In genomic region chr16:31276539-31276938, GRCm38 (mm10) we compare ENCODE assay signal across 8 mouse cellular contexts. TPM values are rescaled to one million over a fixed set of nuclear protein-coding genes. Genes with fewer than 3 reads are reported as not detected.
DNase-seq lines count a peak whose midpoint lies in the region; ATAC-seq and TF ChIP-seq lines count a peak whose summit lies in the region.

No protein-coding gene starts in this region.

- no peak for TF ChIP-seq CTCF in forebrain, postnatal 0 days (IDR thresholded peaks at IDR 0.05; ENCODE audit: low read depth)
- no peak for TF ChIP-seq CTCF in liver, postnatal 0 days (IDR thresholded peaks at IDR 0.05; ENCODE audit: low read depth)
- no peak for TF ChIP-seq CTCF in stomach, postnatal 0 days (IDR thresholded peaks at IDR 0.05; ENCODE audit: low read depth)

- no peak for DNase-seq in forebrain, embryonic 10.5 days (ENCODE audit: extremely low spot score, low spot score)
- no peak for DNase-seq in forebrain, postnatal 0 days
- peak; percentile 76 for DNase-seq in adrenal gland, postnatal 25 days
- peak; percentile 83 for DNase-seq in gastrocnemius, postnatal 25 days
- peak; percentile 68 for DNase-seq in kidney, adult 18-20 months
- DNase-seq in liver, postnatal 0 days: peak; percentile 50
- peak; percentile 18 for DNase-seq in stomach, postnatal 0 days (ENCODE audit: low spot score)
- no peak for DNase-seq in embryo, embryonic 10 days (ENCODE audit: low spot score)

- H3K9ac ChIP-seq in forebrain, postnatal 0 days: no peak overlapping the region
- H3K9ac ChIP-seq in liver, postnatal 0 days (replicated peaks): no peak overlapping the region
- H3K9ac ChIP-seq in stomach, postnatal 0 days (ENCODE audit: low read length): 0 out of 2 replicates have a peak overlapping the region, but pooled peaks have one; percentile 23

- no peak for ATAC-seq in forebrain, postnatal 0 days
- ATAC-seq in liver, postnatal 0 days: no peak
- ATAC-seq in stomach, postnatal 0 days (ENCODE audit: low FRiP score, low TSS enrichment): no peak

- H3K36me3 ChIP-seq in forebrain, embryonic 10.5 days (replicated peaks): peaks cover 13% of the 10 kb centered on the region
- H3K36me3 ChIP-seq in forebrain, postnatal 0 days (ENCODE audit: insufficient read depth): no peaks in the 10 kb centered on the region
- H3K36me3 ChIP-seq in liver, postnatal 0 days (replicated peaks; ENCODE audit: insufficient read depth, low read length): 0 out of 2 replicates have a peak, but pooled peaks cover 3% of the 10 kb centered on the region
- H3K36me3 ChIP-seq in stomach, postnatal 0 days (ENCODE audit: control insufficient read depth, insufficient read depth, low read length): no peaks in the 10 kb centered on the region

- H3K4me3 ChIP-seq in forebrain, embryonic 10.5 days: no peak overlapping the region
- no peak overlapping the region for H3K4me3 ChIP-seq in forebrain, postnatal 0 days (ENCODE audit: low read depth, low read length)
- H3K4me3 ChIP-seq in liver, postnatal 0 days (ENCODE audit: low read depth, low read length): no peak overlapping the region
- no peak overlapping the region for H3K4me3 ChIP-seq in stomach, postnatal 0 days (ENCODE audit: low read depth, low read length)

- 0 out of 2 replicates have a peak overlapping the region, but pooled peaks have one; percentile 15 for H3K27ac ChIP-seq in forebrain, embryonic 10.5 days
- no peak overlapping the region for H3K27ac ChIP-seq in forebrain, postnatal 0 days (ENCODE audit: low read depth, low read length)
- H3K27ac ChIP-seq in liver, postnatal 0 days (ENCODE audit: low read depth): peak overlapping the region; percentile 52; the same call in 1 of the 2 replicates
- peak overlapping the region; percentile 85 for H3K27ac ChIP-seq in stomach, postnatal 0 days (replicated peaks)

- H3K4me2 ChIP-seq in forebrain, postnatal 0 days (ENCODE audit: low read depth): no peak overlapping the region
- H3K4me2 ChIP-seq in liver, postnatal 0 days (ENCODE audit: low read depth, low read length): no peak overlapping the region
- no peak overlapping the region for H3K4me2 ChIP-seq in stomach, postnatal 0 days (replicated peaks; ENCODE audit: low read depth)

- peak; percentile 65; the same call in 1 of the 2 replicates for TF ChIP-seq EP300 in liver, postnatal 0 days (IDR thresholded peaks at IDR 0.05; ENCODE audit: low read depth)
- no peak for TF ChIP-seq EP300 in stomach, postnatal 0 days (optimal IDR thresholded peaks at IDR 0.05)

- no peaks in the 10 kb centered on the region for H3K9me3 ChIP-seq in forebrain, embryonic 10.5 days
- H3K9me3 ChIP-seq in forebrain, postnatal 0 days (ENCODE audit: low read length): no peaks in the 10 kb centered on the region
- H3K9me3 ChIP-seq in liver, postnatal 0 days (ENCODE audit: low read length): no peaks in the 10 kb centered on the region
- no peaks in the 10 kb centered on the region for H3K9me3 ChIP-seq in stomach, postnatal 0 days (ENCODE audit: control insufficient read depth, low read length)

- H3K4me1 ChIP-seq in forebrain, embryonic 10.5 days: peaks cover 37% of the 10 kb centered on the region
- H3K4me1 ChIP-seq in forebrain, postnatal 0 days (ENCODE audit: insufficient read depth): peaks cover 22% of the 10 kb centered on the region
- H3K4me1 ChIP-seq in liver, postnatal 0 days (ENCODE audit: insufficient read depth): peaks cover 32% of the 10 kb centered on the region
- H3K4me1 ChIP-seq in stomach, postnatal 0 days (replicated peaks; ENCODE audit: control insufficient read depth, insufficient read depth): no peaks in the 10 kb centered on the region

- H3K27me3 ChIP-seq in forebrain, embryonic 10.5 days (ENCODE audit: poor library complexity, severe bottlenecking): peaks cover 4% of the 10 kb centered on the region; the same call in 1 of the 2 replicates
- H3K27me3 ChIP-seq in forebrain, postnatal 0 days (ENCODE audit: insufficient read depth, low read length): no peaks in the 10 kb centered on the region
- no peaks in the 10 kb centered on the region for H3K27me3 ChIP-seq in liver, postnatal 0 days (ENCODE audit: insufficient read depth, low read length)
- H3K27me3 ChIP-seq in stomach, postnatal 0 days (ENCODE audit: control insufficient read depth, insufficient read depth, low read length): no peaks in the 10 kb centered on the region

- WGBS in forebrain, embryonic 10.5 days: 73% methylated on average over 7 of the region's 7 CpGs
- WGBS in forebrain, postnatal 0 days: 56% methylated on average over 7 of the region's 7 CpGs
- WGBS in liver, postnatal 0 days (ENCODE audit: insufficient replicate concordance): 52% methylated on average over 7 of the region's 7 CpGs
- WGBS in stomach, postnatal 0 days: 45% methylated on average over 7 of the region's 7 CpGs

RNA-seq across cellular contexts. Expression of gene Ppp1r2, which starts 1.5 kb away (rescaled TPM):
- polyA plus RNA-seq in forebrain, embryonic 10.5 days (2016; fragmentation: Nextera tagmentation; extraction: Ambion mirVana): 91.3 and 91.7 TPM in 2 replicates
- 64.9 and 75.5 TPM in 2 replicates for total RNA-seq in forebrain, postnatal 0 days (2014; rRNA removed)
- 84.9 and 101 TPM in 2 replicates for polyA plus RNA-seq in forebrain, postnatal 0 days (2015; fragmentation: Nextera tagmentation; extraction: Ambion mirVana)
- 70.9 and 74.0 TPM in 2 replicates for total RNA-seq in adrenal gland, postnatal 25 days (2021)
- total RNA-seq in gastrocnemius, postnatal 25 days (2021): 10 to 100 TPM; 67.7 to 74.0 TPM
- 36.4 and 36.8 TPM in 2 replicates for polyA plus RNA-seq in liver, postnatal 0 days (2015; fragmentation: Nextera tagmentation; extraction: Ambion mirVana)
- 92.8 and 99.7 TPM in 2 replicates for polyA plus RNA-seq in stomach, postnatal 0 days (2015; fragmentation: Nextera tagmentation; extraction: Ambion mirVana)

RNA-seq across cellular contexts. Expression of gene Apod, which starts 38.1 kb away (rescaled TPM):
- polyA plus RNA-seq in forebrain, embryonic 10.5 days (2016; fragmentation: Nextera tagmentation; extraction: Ambion mirVana): 16.8 and 24.4 TPM in 2 replicates
- total RNA-seq in forebrain, postnatal 0 days (2014; rRNA removed): 81.9 and 84.2 TPM in 2 replicates
- polyA plus RNA-seq in forebrain, postnatal 0 days (2015; fragmentation: Nextera tagmentation; extraction: Ambion mirVana): 179 and 215 TPM in 2 replicates
- 3.3 and 7.6 TPM in 2 replicates for total RNA-seq in adrenal gland, postnatal 25 days (2021)
- 10 to 100 TPM; 22.1 to 22.6 TPM for total RNA-seq in gastrocnemius, postnatal 25 days (2021)
- polyA plus RNA-seq in liver, postnatal 0 days (2015; fragmentation: Nextera tagmentation; extraction: Ambion mirVana): 0.11 TPM in 2 replicates
- 1.0 TPM in 2 replicates for polyA plus RNA-seq in stomach, postnatal 0 days (2015; fragmentation: Nextera tagmentation; extraction: Ambion mirVana)

Comparison
In these comparisons a context has a peak if more than half of its experiments do, and no peak if none do; other contexts are left out.
1. DNase-seq: peak in adrenal gland, postnatal 25 days (single experiment), gastrocnemius, postnatal 25 days (single experiment), kidney, adult 18-20 months (single experiment), liver, postnatal 0 days (single experiment) and stomach, postnatal 0 days (single experiment); none in forebrain, embryonic 10.5 days (single experiment), forebrain, postnatal 0 days (single experiment) and embryo, embryonic 10 days (single experiment).